Mouse (Mus musculus): ENCODE data around the gene Gm21974.
"Not testable (repeated sequence)": the region's sequence is repeated elsewhere in the genome, so short reads cannot be mapped to it uniquely, and the experiment has no call there.

Gene Gm21974

GRCm38 (mm10) chr7:127915293-127915692 is 20.0 kb upstream of the Gm21974 start:
- no peak for DNase-seq (ENCODE audit: low spot score)

GRCm38 (mm10) chr7:127912938-127913337 is 17.7 kb upstream of the Gm21974 start:
- DNase-seq (ENCODE audit: low spot score) = no peak

DNA sequence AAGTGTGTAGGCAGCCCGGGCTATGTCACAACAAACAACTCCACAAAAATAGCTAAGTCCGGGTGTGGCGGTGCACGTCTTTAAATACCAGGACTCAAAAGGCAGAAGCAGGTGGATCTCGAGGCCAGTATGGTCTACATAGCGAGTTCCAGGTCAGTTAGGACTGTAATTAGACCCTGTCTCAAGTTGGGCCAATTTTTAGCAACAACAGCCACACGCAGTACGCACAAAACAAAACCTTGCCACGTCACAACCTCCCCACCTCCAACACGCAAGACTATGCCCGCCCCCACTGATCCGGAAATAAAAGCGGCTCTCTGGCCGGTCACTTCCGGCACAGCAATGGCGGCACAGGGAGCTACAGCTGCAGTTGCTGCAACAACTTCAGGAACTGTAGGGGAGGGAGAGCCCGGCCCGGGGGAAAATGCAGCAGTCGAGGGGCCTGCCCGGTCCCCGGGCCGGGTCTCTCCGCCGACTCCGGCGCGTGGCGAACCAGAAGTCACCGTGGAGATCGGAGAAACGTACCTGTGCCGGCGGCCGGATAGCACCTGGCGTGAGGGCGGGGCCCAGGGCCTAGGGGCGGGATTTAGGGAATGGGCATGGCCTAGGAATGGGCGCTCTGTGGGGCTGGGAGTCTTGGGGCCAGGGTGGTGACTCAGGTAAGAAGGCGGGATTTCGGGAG is 17.1 kb upstream of the Gm21974 start, which contains the start of gene Kat8:
Gene Kat8, plus strand, starts transcription at position 327 of the 682 bp plus-strand sequence.
- DNase-seq (ENCODE audit: low spot score) = peak; percentile 47

- no peak for DNase-seq (ENCODE audit: low spot score)
Observed at GRCm38 (mm10) chr7:127908656-127909055, 13.4 kb upstream of the Gm21974 start.

GRCm38 (mm10) chr7:127907939-127908338 is 12.7 kb upstream of the Gm21974 start:
- DNase-seq (ENCODE audit: low spot score) = no peak

GRCm38 (mm10) chr7:127903971-127904796 is 8.9 kb upstream of the Gm21974 start, which contains the start of gene Bckdk:
Gene Bckdk (plus strand): TSS chr7:127904082.
- DNase-seq (ENCODE audit: low spot score) = peak; percentile 33

DNA sequence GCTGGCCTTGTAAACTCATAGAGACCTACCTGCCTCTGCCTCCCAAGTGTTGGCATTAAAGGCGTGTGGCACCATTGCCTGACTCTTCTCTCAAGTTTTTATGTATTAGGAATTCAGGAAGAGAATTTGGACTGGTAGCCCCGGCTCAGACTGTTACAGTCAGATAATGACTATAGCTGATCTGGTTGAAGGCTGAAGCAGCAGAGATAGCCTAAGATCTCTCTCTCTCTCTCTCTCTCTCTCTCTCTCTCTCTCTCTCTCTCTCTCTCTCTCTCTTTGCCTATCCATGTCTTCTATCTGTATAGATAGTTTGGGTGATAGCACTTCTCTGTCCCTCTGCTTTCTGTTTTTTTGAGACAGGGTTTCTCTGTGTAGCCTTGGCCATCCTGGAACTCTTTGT is 6.5 kb upstream of the Gm21974 start:
- no peak for DNase-seq (ENCODE audit: low spot score)

- no peak for DNase-seq (ENCODE audit: low spot score)
Observed at GRCm38 (mm10) chr7:127899997-127900396, 4.7 kb upstream of the Gm21974 start.

DNA sequence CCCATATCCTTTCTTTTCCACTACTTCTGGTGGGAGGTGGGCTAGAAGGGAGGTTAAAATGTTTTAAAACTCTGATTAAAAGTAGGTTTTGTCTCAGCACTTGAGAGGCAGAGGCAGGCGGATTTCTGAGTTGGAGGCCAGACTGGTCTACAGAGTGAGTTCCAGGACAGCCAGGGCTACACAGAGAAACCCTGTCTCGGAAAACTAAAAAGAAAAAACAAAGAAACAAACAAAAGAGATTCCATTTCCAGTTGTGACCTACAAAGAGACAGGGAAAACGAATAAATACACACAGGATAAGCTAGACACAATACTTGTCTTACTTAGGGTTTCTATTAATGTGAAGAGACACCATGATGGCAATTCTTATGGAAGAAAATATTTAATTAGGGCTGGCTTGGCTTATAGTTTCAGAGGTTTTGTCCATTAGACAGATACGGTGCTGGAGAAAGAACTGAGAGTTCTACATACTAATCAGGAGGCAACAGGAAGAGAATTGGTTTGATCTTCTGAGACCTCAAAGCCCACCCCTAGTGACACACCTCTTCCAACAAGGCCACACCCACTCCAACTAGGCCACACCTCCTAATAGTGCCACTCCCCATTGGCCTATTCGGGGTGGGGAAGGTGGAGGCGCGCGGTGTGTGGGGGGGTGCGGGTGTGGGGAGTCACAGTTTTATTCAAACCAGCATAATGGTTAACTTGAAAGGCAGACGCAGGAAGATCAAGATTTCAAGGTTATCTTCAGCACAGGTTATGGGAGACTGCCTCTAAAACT is 3.1 kb upstream of the Gm21974 start:
- DNase-seq (ENCODE audit: low spot score) = no peak

DNA sequence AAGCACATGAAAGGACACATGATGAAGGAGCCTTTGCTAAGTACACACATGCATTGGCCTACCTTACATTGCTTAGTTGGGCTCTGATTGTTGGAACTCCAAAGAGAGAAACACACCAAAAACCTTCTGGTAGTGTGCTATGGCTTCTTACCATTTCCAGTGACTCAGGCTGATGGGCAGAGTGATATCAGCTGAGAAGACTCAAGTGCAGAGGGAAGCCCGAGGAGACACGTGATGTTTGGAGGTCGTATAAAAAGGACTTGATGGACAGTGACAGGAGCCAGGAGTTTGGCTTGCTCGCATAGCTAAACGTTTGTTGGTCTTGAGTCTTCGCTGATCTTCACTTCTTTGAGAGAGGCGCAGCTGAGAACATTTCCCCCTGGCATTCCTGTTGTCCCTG is 2.3 kb upstream of the Gm21974 start:
- DNase-seq (ENCODE audit: low spot score) = no peak

GRCm38 (mm10) chr7:127896384-127896783 is 1.1 kb upstream of the Gm21974 start:
- no peak for DNase-seq (ENCODE audit: low spot score)

GRCm38 (mm10) chr7:127895891-127896290 is 637 bp upstream of the Gm21974 start:
- not testable (repeated sequence) for DNase-seq (ENCODE audit: low spot score)

DNA sequence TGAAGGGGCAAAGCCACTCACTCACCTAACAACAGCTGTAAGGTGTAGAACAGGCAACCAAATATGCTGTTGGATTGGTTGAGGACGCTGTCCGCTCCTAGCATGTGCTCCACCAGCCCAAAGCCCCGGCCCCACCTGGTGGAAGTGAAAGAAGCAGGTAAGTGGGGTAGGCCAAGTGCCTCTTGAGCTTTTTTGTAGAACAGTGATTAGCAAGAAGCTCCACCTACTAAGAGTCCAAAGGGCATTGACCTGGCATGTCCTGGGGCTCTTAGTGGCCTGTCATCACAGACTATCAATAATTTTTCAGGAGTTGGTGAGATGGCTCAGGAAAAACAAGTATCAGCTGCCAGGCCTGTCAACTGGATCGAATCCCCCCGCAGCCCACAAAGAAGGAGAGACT is 774 bp downstream of the Gm21974 start:
- no peak for DNase-seq (ENCODE audit: low spot score)

DNA sequence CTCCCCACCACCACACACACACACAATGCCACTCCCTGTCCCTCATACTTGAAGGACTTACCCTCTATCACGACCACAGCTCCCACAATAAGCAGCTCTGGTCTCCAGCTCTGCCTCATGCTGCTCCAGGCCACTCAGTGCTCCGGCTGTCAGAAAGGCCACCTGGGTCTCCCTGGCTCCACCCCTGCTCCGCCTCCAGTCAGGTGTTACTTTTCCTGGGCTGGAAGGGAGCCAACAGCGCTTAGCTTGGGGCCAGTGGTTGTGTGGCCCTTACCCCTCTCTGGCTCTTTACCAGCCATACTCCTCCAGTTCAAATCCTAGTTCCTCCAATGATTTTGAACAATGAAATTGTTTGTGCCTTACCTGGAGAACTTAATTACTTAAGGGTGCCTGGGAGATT is 4.5 kb downstream of the Gm21974 start, which contains the start of gene Prss53:
Gene Prss53, minus strand, starts transcription at position 173 of the 400 bp plus-strand sequence.
- no peak for DNase-seq (ENCODE audit: low spot score)

DNA sequence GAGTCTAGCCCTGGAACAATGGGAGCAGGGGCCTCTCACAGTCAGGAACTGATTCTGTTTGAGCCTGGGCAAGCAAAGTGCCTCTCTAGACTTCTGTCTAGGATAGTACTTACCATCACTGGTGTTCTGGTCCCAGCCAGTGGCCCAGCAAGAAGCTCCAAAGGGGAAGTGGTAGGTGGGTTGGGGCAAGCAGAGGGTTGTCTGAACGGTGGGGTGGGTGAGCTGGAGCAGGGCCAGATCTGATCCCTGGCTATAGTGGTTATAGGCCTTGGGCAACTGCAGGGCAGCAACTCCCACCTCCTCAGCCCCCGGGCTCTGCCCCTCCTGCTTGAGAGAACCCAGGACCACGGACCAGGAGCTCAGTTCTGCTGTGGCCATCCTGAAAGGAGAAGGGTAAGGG is 6.4 kb downstream of the Gm21974 start:
- no peak for DNase-seq (ENCODE audit: low spot score)

GRCm38 (mm10) chr7:127887781-127888180 is 7.5 kb downstream of the Gm21974 start:
- no peak for DNase-seq (ENCODE audit: low spot score)

DNA sequence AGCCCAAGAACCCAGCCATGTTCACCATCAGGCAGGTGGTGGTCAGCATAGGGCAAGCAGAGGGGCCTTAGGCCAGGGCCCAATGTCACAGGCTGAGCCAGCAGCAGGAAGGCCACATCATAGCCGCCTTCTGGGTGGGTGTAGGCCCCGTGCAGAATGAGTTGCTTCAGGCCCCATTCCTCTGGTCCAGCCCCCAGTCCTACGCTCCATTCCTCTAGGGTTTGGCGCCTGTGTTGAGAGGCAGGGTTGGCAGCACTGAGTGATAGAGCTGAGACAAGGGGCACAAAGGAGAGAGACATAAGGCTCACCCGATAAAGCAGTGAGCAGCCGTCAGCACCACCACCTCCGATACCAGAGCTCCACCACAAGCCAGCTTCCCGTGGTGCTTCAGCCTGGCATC is 8.1 kb downstream of the Gm21974 start:
- DNase-seq (ENCODE audit: low spot score) = no peak

- no peak for DNase-seq (ENCODE audit: low spot score)
Observed at GRCm38 (mm10) chr7:127886551-127886950, 8.7 kb downstream of the Gm21974 start.

DNA sequence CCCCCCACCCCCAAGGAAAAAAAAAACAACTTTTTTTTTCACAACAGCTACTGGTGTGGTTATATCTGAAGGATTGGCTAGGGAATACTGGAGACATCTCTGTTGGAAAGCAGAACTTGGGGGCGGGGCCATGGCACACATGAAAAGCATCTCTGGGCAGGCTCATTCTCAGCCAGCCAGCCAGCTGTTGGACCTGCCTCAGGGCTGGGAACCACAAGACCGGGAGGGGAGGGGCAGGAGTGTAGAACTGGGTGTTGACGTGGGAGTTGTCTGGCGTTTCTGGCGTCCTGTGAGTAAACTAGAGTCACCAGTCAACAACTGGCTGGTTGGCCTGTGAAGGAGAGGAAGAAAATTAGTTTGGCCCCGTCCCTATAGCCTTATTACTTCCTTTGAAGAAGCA is 9.3 kb downstream of the Gm21974 start:
- no peak for DNase-seq (ENCODE audit: low spot score)

DNA sequence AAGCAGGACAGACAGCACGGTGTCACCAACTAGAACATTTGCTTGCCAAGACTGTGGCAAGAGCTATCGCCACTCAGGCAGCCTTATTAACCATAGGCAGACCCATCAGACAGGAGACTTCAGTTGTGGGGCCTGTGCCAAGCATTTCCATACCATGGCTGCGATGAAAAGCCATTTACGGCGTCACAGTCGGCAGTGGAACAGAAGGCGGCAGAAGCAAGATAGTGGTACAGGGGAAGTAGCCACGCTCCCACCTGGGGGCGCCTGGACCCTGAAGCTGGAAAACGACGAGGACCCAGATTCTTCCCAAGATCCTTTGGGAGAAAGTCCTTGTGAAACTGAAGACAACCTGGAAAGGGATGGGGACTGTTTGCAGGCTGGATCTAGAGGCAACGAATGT is 14.8 kb downstream of the Gm21974 start:
- DNase-seq (ENCODE audit: low spot score) = no peak

GRCm38 (mm10) chr7:127879301-127879700 is 16.0 kb downstream of the Gm21974 start:
- DNase-seq (ENCODE audit: low spot score) = no peak
